Mouse (Mus musculus) lung, adult 2 months (tissue): Measurements from ENCODE around the gene Mycn. TPM values are rescaled to one million over a fixed set of nuclear protein-coding genes. Genes with fewer than 3 reads are reported as not detected.

ENCODE experiments used
- DNase-seq: peaks from one replicate; pipeline ENCODE4 v3.0.0; 2022
- H3K4me1 ChIP-seq: fragments of 200-500 bp; 2 replicates; pipeline ENCODE4 v1.6.1; 2011; ENCODE audit warnings: low read length; ENCODE audit not compliant: control insufficient read depth, insufficient read depth
- H3K4me3 ChIP-seq: fragments of 200-500 bp; replicated peaks from 2 replicates; pipeline ENCODE3; 2011; ENCODE audit warnings: low read depth, mild to moderate bottlenecking, control low read depth, low read length; ENCODE audit errors: extremely low read depth
- CTCF ChIP-seq: fragments of 200-500 bp; IDR thresholded peaks from 2 replicates; pipeline ENCODE4 v1.5.1; 2011; ENCODE audit warnings: mild to moderate bottlenecking, low read length, control low read depth; ENCODE audit not compliant: insufficient read depth
- POLR2A ChIP-seq: fragments of 200-500 bp; IDR thresholded peaks from 2 replicates; pipeline ENCODE4 v1.6.1; 2011; ENCODE audit warnings: low read depth, mild to moderate bottlenecking, control low read depth, low read length, borderline replicate concordance; ENCODE audit errors: extremely low read depth
- WGBS: fragments of 180-500 bp; shearing (Covaris S2); methylation state at CpG from one replicate; pipeline ENCODE4 v1.1.7; 2018; 5-methylcytosine and 5-hydroxymethylcytosine counted together
- polyA plus RNA-seq: library from polyadenylated mRNA; depleted of rRNA; stranded (reverse); fragments of >200 nt; gene quantifications from 2 replicates; pipeline ENCODE4 v1.2.3, GENCODE M21; 2012; rRNA removed

The Mycn gene
- polyA plus RNA-seq, result 2.2 and 2.6 TPM in 2 replicates

- H3K4me1 ChIP-seq, result peaks cover 21% of the 10 kb centered on the region
- under 1% methylated on average over 38 of the region's 38 CpGs for WGBS
- TF ChIP-seq CTCF (no peak), POLR2A (peak; percentile 58; the same call in 1 of the 2 replicates)
- DNase-seq, result peak; percentile 52
- peak within 1 kb of the TSS; percentile 62 for H3K4me3 ChIP-seq
Observed at GRCm38 (mm10) chr12:12941661-12942363, at the start of gene Mycn. TSS of gene Mycn (minus strand) at chr12:12941914.

- no peak overlapping the region for H3K4me3 ChIP-seq
- 93% methylated on average over 8 of the region's 8 CpGs for WGBS
- TF ChIP-seq POLR2A (no peak), CTCF (no peak)
- DNase-seq, result no peak
- no peaks in the 10 kb centered on the region for H3K4me1 ChIP-seq
Observed at GRCm38 (mm10) chr12:12987376-12987775, 45.7 kb upstream of the Mycn start.

GRCm38 (mm10) chr12:12986612-12987206, 45.0 kb upstream of the Mycn start:
- TF ChIP-seq POLR2A (no peak), CTCF (no peak)
- WGBS, result 77% methylated on average over 20 of the region's 20 CpGs
- H3K4me3 ChIP-seq, result no peak overlapping the region
- no peak for DNase-seq
- H3K4me1 ChIP-seq, result no peaks in the 10 kb centered on the region

GRCm38 (mm10) chr12:12983032-12983431, 41.3 kb upstream of the Mycn start:
- no peaks in the 10 kb centered on the region for H3K4me1 ChIP-seq
- no peak overlapping the region for H3K4me3 ChIP-seq
- 90% methylated on average over 1 of the region's 1 CpGs for WGBS
- no peak for DNase-seq
- no peak for TF ChIP-seq POLR2A
- no peak for TF ChIP-seq CTCF

- H3K4me1 ChIP-seq, result no peaks in the 10 kb centered on the region
- DNase-seq, result no peak
- WGBS, result 47% methylated on average over 1 of the region's 1 CpGs
- no peak for TF ChIP-seq CTCF
- TF ChIP-seq POLR2A, result no peak
- no peak overlapping the region for H3K4me3 ChIP-seq
Observed at GRCm38 (mm10) chr12:12975397-12975796, 33.7 kb upstream of the Mycn start.

GRCm38 (mm10) chr12:12972756-12973435, 31.2 kb upstream of the Mycn start:
- TF ChIP-seq CTCF, result no peak
- TF ChIP-seq POLR2A, result no peak
- WGBS, result 51% methylated on average over 8 of the region's 8 CpGs
- DNase-seq, result no peak
- H3K4me3 ChIP-seq, result no peak overlapping the region
- no peaks in the 10 kb centered on the region for H3K4me1 ChIP-seq

- no peak for DNase-seq
- TF ChIP-seq POLR2A (no peak), CTCF (no peak)
- H3K4me3 ChIP-seq, result no peak overlapping the region
- whole genome bisulfite sequencing, result 69% methylated on average over 2 of the region's 2 CpGs
- no peaks in the 10 kb centered on the region for H3K4me1 ChIP-seq
Observed at GRCm38 (mm10) chr12:12967946-12968345, 26.2 kb upstream of the Mycn start.

GRCm38 (mm10) chr12:12964856-12965255, 23.1 kb upstream of the Mycn start:
- H3K4me1 ChIP-seq, result no peaks in the 10 kb centered on the region
- no peak overlapping the region for H3K4me3 ChIP-seq
- 90% methylated on average over 3 of the region's 3 CpGs for WGBS
- DNase-seq, result no peak
- TF ChIP-seq POLR2A (no peak), CTCF (no peak)

- no peak for TF ChIP-seq CTCF
- no peak for TF ChIP-seq POLR2A
Observed at GRCm38 (mm10) chr12:12947606-12948005, 5.9 kb upstream of the Mycn start.

GRCm38 (mm10) chr12:12943288-12943687, 1.6 kb upstream of the Mycn start:
- no peak for DNase-seq
- Histone ChIP-seq H3K4me1 (peaks cover 21% of the 10 kb centered on the region), H3K4me3 (no peak overlapping the region)
- 84% methylated on average over 6 of the region's 6 CpGs for WGBS
- TF ChIP-seq POLR2A (no peak), CTCF (no peak)

More at GRCm38 (mm10) chr12:12947606-12948005, 5.9 kb upstream of the Mycn start:
- no peak for DNase-seq
- H3K4me1 ChIP-seq, result 0 out of 2 replicates have a peak, but pooled peaks cover 1% of the 10 kb centered on the region
- H3K4me3 ChIP-seq, result no peak overlapping the region
- WGBS, result 53% methylated on average over 4 of the region's 4 CpGs
